In genomic region chr3:97337306-97337705, GRCm38 (mm10) we compare ENCODE assay signal across 8 mouse cellular contexts. TPM values are rescaled to one million over a fixed set of nuclear protein-coding genes. Genes with fewer than 3 reads are reported as not detected.
DNase-seq lines count a peak whose midpoint lies in the region; ATAC-seq and TF ChIP-seq lines count a peak whose summit lies in the region.

No protein-coding gene starts in this region.

- no peaks in the 10 kb centered on the region for H3K36me3 ChIP-seq in kidney, adult 2 months (ENCODE audit: control insufficient read depth, insufficient read depth, low read length)
- H3K36me3 ChIP-seq in embryonic facial prominence, embryonic 12.5 days, result no peaks in the 10 kb centered on the region
- H3K36me3 ChIP-seq in midbrain, embryonic 13.5 days, result no peaks in the 10 kb centered on the region

- H3K4me3 ChIP-seq in kidney, adult 2 months (ENCODE audit: insufficient read depth, low read depth, low read length), result no peak overlapping the region
- no peak overlapping the region for H3K4me3 ChIP-seq in embryonic facial prominence, embryonic 12.5 days
- no peak overlapping the region for H3K4me3 ChIP-seq in midbrain, embryonic 13.5 days (replicated peaks)

- WGBS in kidney, adult 2 months, result 8% methylated on average over 11 of the region's 11 CpGs
- 32% methylated on average over 11 of the region's 11 CpGs for WGBS in embryonic facial prominence, embryonic 12.5 days
- 67% methylated on average over 11 of the region's 11 CpGs for WGBS in midbrain, embryonic 13.5 days

- H3K9me3 ChIP-seq in embryonic facial prominence, embryonic 12.5 days, result no peaks in the 10 kb centered on the region
- H3K9me3 ChIP-seq in midbrain, embryonic 13.5 days, result no peaks in the 10 kb centered on the region

- no peak for TF ChIP-seq POLR2A in kidney, adult 2 months (IDR thresholded peaks at IDR 0.05; ENCODE audit: low read depth, low read length)

- no peak for TF ChIP-seq CTCF in kidney, adult 2 months (conservative IDR thresholded peaks at IDR 0.05; ENCODE audit: insufficient read depth, insufficient read length, low read depth, low read length)

- 0 out of 2 replicates have a peak overlapping the region, but pooled peaks have one; percentile 17 for H3K4me2 ChIP-seq in embryonic facial prominence, embryonic 12.5 days (replicated peaks)
- no peak overlapping the region for H3K4me2 ChIP-seq in midbrain, embryonic 13.5 days (replicated peaks)

- peak; percentile 19 for DNase-seq in kidney, adult 2 months
- DNase-seq in kidney, adult 11 months, result no peak
- DNase-seq in kidney, adult 9 months, result peak; percentile 14
- peak; percentile 43 for DNase-seq in lung, postnatal 10 days
- DNase-seq in thymus, adult 18-20 months, result no peak

- H3K27ac ChIP-seq in kidney, adult 2 months (ENCODE audit: insufficient read depth, low read depth, low read length), result no peak overlapping the region
- no peak overlapping the region for H3K27ac ChIP-seq in embryonic facial prominence, embryonic 12.5 days
- H3K27ac ChIP-seq in midbrain, embryonic 13.5 days, result no peak overlapping the region

- no peak overlapping the region for H3K9ac ChIP-seq in embryonic facial prominence, embryonic 12.5 days
- no peak overlapping the region for H3K9ac ChIP-seq in midbrain, embryonic 13.5 days (replicated peaks)

- no peaks in the 10 kb centered on the region for H3K4me1 ChIP-seq in kidney, adult 2 months (ENCODE audit: control insufficient read depth, insufficient read depth, low read length)
- H3K4me1 ChIP-seq in embryonic facial prominence, embryonic 12.5 days, result peaks cover 24% of the 10 kb centered on the region
- peaks cover 15% of the 10 kb centered on the region for H3K4me1 ChIP-seq in midbrain, embryonic 13.5 days (replicated peaks)

- ATAC-seq in embryonic facial prominence, embryonic 12.5 days (ENCODE audit: insufficient number of reproducible peaks, insufficient read depth, low FRiP score, low TSS enrichment), result no peak
- ATAC-seq in activated CD4-positive, CD25-positive, alpha-beta regulatory T cell, adult 4 months, result no peak
- ATAC-seq in midbrain, embryonic 13.5 days, result no peak

- no peaks in the 10 kb centered on the region for H3K27me3 ChIP-seq in kidney, adult 2 months (replicated peaks; ENCODE audit: control insufficient read depth, insufficient read depth, low read length)
- H3K27me3 ChIP-seq in embryonic facial prominence, embryonic 12.5 days, result no peaks in the 10 kb centered on the region
- no peaks in the 10 kb centered on the region; the same call in 1 of the 2 replicates for H3K27me3 ChIP-seq in midbrain, embryonic 13.5 days

RNA-seq across cellular contexts. Expression of gene Bcl9, which starts 39.6 kb away (rescaled TPM):
- polyA plus RNA-seq in kidney, adult 2 months (2012; rRNA removed), result 7.6 and 9.0 TPM in 2 replicates
- polyA plus RNA-seq in embryonic facial prominence, embryonic 12.5 days (2016; fragmentation: Nextera tagmentation; extraction: Ambion mirVana), result 82.4 and 84.9 TPM in 2 replicates
- polyA plus RNA-seq in activated CD4-positive, CD25-positive, alpha-beta regulatory T cell, adult 4 months (2017; shearing (Covaris generic)), result 1 to 10 TPM; 2.7 to 3.2 TPM
- 98.7 and 111 TPM in 2 replicates for polyA plus RNA-seq in midbrain, embryonic 13.5 days (2015; fragmentation: Nextera tagmentation; extraction: Ambion mirVana)

Comparison
In these comparisons a context has a peak if more than half of its experiments do, and no peak if none do; other contexts are left out.
1. DNase-seq: peak in kidney, adult 2 months (single experiment), kidney, adult 9 months (single experiment) and lung, postnatal 10 days (single experiment); none in kidney, adult 11 months (single experiment) and thymus, adult 18-20 months (0 of 2).